ENCODE assay signal across 8 mouse cellular contexts in the genomic region with DNA sequence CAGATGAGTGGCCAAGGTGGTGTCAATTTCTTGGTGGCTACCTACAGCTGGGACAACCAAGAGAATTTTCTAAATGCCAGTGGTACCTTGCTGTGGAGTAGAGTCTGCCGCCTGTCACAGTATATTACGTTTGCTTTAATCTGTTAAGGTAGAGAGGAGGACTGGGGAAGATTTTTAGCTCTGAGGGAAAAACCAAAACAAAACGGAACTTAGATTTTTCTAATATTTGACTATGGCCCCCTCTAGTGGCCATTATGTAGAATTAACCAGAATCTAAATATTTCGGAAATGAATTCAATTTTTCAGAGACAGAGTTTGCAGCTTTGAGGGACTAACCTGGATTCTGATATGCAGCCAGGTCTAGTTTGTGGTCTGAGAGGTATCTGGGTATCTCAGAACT. TPM values are rescaled to one million over a fixed set of nuclear protein-coding genes. Genes with fewer than 3 reads are reported as not detected.
DNase-seq lines count a peak whose midpoint lies in the region; ATAC-seq and TF ChIP-seq lines count a peak whose summit lies in the region.

No protein-coding gene starts in this region.

- H3K79me2 ChIP-seq in myocyte (ENCODE audit: control insufficient read depth, insufficient read depth), result no peaks in the 10 kb centered on the region

- TF ChIP-seq CTCF in intestine, postnatal 0 days (IDR thresholded peaks at IDR 0.05; ENCODE audit: low read depth), result peak; percentile 61

- no peaks in the 10 kb centered on the region for H3K9me3 ChIP-seq in intestine, postnatal 0 days (ENCODE audit: control insufficient read depth)
- H3K9me3 ChIP-seq in intestine, embryonic 15.5 days, result no peaks in the 10 kb centered on the region

- H3K27ac ChIP-seq in intestine, postnatal 0 days (ENCODE audit: low read depth, low read length), result no peak overlapping the region
- no peak overlapping the region for H3K27ac ChIP-seq in intestine, embryonic 15.5 days

- peak; percentile 60 for DNase-seq in MN1 (ENCODE audit: low spot score)
- peak; percentile 0 for DNase-seq in fibroblast of lung, adult 2 months (ENCODE audit: low read depth)
- DNase-seq in kidney, adult 18-20 months, result no peak
- DNase-seq in right cerebral cortex, postnatal 10 days (ENCODE audit: low spot score in 2 of 2), result no peak
- DNase-seq in kidney, postnatal 14 days, result no peak

- WGBS in intestine, postnatal 0 days, result 2% methylated on average over 4 of the region's 4 CpGs
- WGBS in intestine, embryonic 15.5 days, result 2% methylated on average over 4 of the region's 4 CpGs

- TF ChIP-seq POLR2A in myocyte (IDR thresholded peaks at IDR 0.05; ENCODE audit: insufficient read length, low read depth), result no peak

- no peaks in the 10 kb centered on the region for H3K4me1 ChIP-seq in intestine, postnatal 0 days (replicated peaks; ENCODE audit: control insufficient read depth, insufficient read depth, low read length)
- H3K4me1 ChIP-seq in intestine, embryonic 15.5 days (replicated peaks), result no peaks in the 10 kb centered on the region

- H3K4me3 ChIP-seq in intestine, postnatal 0 days (ENCODE audit: low read depth, low read length), result no peak overlapping the region
- no peak overlapping the region for H3K4me3 ChIP-seq in intestine, embryonic 15.5 days (replicated peaks)
- H3K4me3 ChIP-seq in myocyte, result no peak overlapping the region

- no peaks in the 10 kb centered on the region for H3K27me3 ChIP-seq in intestine, postnatal 0 days (replicated peaks; ENCODE audit: control insufficient read depth, insufficient read depth, low read length)
- H3K27me3 ChIP-seq in intestine, embryonic 15.5 days (replicated peaks), result no peaks in the 10 kb centered on the region
- no peaks in the 10 kb centered on the region for H3K27me3 ChIP-seq in myocyte (ENCODE audit: control insufficient read depth, insufficient read depth, insufficient read length)

- no peak overlapping the region for H3K9ac ChIP-seq in intestine, postnatal 0 days (ENCODE audit: low read depth, low read length)
- H3K9ac ChIP-seq in intestine, embryonic 15.5 days, result no peak overlapping the region

- no peak overlapping the region for H3ac ChIP-seq in myocyte (ENCODE audit: control insufficient read depth, insufficient read length)

- H3K4me2 ChIP-seq in intestine, postnatal 0 days (replicated peaks; ENCODE audit: low read depth), result peak overlapping the region; percentile 40; the same call in 1 of the 2 replicates
- no peak overlapping the region; the same call in 1 of the 2 replicates for H3K4me2 ChIP-seq in intestine, embryonic 15.5 days (replicated peaks)
- H3K4me2 ChIP-seq in myocyte (ENCODE audit: low read depth), result peak overlapping the region; percentile 70

- no peaks in the 10 kb centered on the region for H3K36me3 ChIP-seq in intestine, postnatal 0 days (ENCODE audit: control insufficient read depth, insufficient read depth)
- H3K36me3 ChIP-seq in intestine, embryonic 15.5 days, result no peaks in the 10 kb centered on the region
- H3K36me3 ChIP-seq in myocyte (ENCODE audit: control insufficient read depth, insufficient read depth), result no peaks in the 10 kb centered on the region

- no peak for ATAC-seq in intestine, postnatal 0 days
- no peak for ATAC-seq in intestine, embryonic 15.5 days

TF ChIP-seq in myocyte, 11 proteins besides CTCF, POLR2A, EP300 and RAD21:
- TF ChIP-seq SRF (IDR thresholded peaks at IDR 0.05; ENCODE audit: control insufficient read depth, insufficient read length, low read depth) (no peak), MYOG (IDR thresholded peaks at IDR 0.05; ENCODE audit: control insufficient read depth in 1 of 3, insufficient read depth in 1 of 3, insufficient read length in 2 of 3, low read depth in 2 of 3) (no peak), REST (IDR thresholded peaks at IDR 0.05; ENCODE audit: insufficient read depth, insufficient read length) (no peak), USF1 (IDR thresholded peaks at IDR 0.05; ENCODE audit: low read depth) (no peak), MAX (IDR thresholded peaks at IDR 0.05; ENCODE audit: low read depth) (no peak), TCF3 (IDR thresholded peaks at IDR 0.05; ENCODE audit: insufficient read length, low read depth) (no peak), POLR2AphosphoS2 (IDR thresholded peaks at IDR 0.05; ENCODE audit: insufficient read length, low read depth) (no peak), MYOD1 (IDR thresholded peaks at IDR 0.05; ENCODE audit: control insufficient read depth in 1 of 3, insufficient read length in 2 of 3, low read depth in 2 of 3) (no peak), CEBPB (IDR thresholded peaks at IDR 0.05; ENCODE audit: insufficient read depth, poor library complexity, severe bottlenecking) (no peak), TCF12 (IDR thresholded peaks at IDR 0.05; ENCODE audit: insufficient read depth, poor library complexity, severe bottlenecking) (no peak), E2F4 (IDR thresholded peaks at IDR 0.05; ENCODE audit: insufficient read depth) (no peak)
TF ChIP-seq in myocyte: peak in this region for 0.

RNA-seq across cellular contexts. Expression of a gene that starts 59.3 kb away (rescaled TPM):
- 4.0 and 4.5 TPM in 2 replicates for polyA plus RNA-seq in intestine, postnatal 0 days (2015; fragmentation: Nextera tagmentation; extraction: Ambion mirVana)
- 10.5 and 12.7 TPM in 2 replicates for polyA plus RNA-seq in intestine, embryonic 15.5 days (2015; fragmentation: Nextera tagmentation; extraction: Ambion mirVana)
- polyA plus RNA-seq in myocyte (2012; fragmentation: generic; extraction: Trizol), result 3.2 TPM

Comparison
In these comparisons a context has a peak if more than half of its experiments do, and no peak if none do; other contexts are left out.
1. DNase-seq: peak in MN1 (single experiment) and fibroblast of lung, adult 2 months (single experiment); none in kidney, adult 18-20 months (single experiment), right cerebral cortex, postnatal 10 days (0 of 2) and kidney, postnatal 14 days (single experiment).